Mouse (Mus musculus) megakaryocyte-erythroid progenitor cell, adult 5-6 weeks (primary cell): Measurements from ENCODE around the gene Cmah. TPM values are rescaled to one million over a fixed set of nuclear protein-coding genes. Genes with fewer than 3 reads are reported as not detected.

ENCODE experiments used
- ATAC-seq: replicated peaks from 2 replicates; pipeline ENCODE4 v1.8.0; 2016; ENCODE audit warnings: mild to moderate bottlenecking, inconsistent platforms; ENCODE audit not compliant: severe bottlenecking, poor library complexity, low FRiP score, low TSS enrichment
- total RNA-seq, 2 experiments: library from RNA; stranded (forward) in 1 of 2; stranded (reverse) in 1 of 2; fragments of 200-1000, 215-1000 nt in 1 of 2; fragments of >200 nt in 1 of 2; fragmentation: Nextera tagmentation in 1 of 2; gene quantifications; 2 replicates each; pipeline ENCODE4 v1.2.3; 2014 to 2017

Cmah gene
- total RNA-seq, 2 experiments from 2014 or later, result 3.0 to 3.3 TPM

DNA sequence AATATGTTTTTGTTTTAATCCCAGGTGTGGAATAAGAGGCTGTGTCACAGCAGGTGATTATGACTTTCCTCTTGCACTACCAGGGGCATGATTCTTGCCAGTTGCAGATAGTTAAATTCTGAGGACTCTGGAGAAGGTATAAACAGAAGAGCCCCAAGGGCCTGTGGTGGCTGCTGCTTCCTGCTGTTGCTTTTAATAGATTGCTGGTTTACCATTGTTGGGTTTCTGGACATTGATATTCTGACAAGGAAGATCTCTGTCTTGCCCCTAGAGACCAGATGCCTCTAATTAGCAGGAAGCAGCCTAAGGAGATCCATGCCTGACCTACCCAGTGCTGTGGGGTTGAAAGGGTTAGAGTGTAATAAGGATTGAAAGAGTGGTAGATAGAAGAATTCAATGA, 75.8 kb downstream of the Cmah start:
- ATAC-seq, result no peak

- ATAC-seq, result no peak
Observed at GRCm38 (mm10) chr13:24406847-24407246, 79.6 kb downstream of the Cmah start.

DNA sequence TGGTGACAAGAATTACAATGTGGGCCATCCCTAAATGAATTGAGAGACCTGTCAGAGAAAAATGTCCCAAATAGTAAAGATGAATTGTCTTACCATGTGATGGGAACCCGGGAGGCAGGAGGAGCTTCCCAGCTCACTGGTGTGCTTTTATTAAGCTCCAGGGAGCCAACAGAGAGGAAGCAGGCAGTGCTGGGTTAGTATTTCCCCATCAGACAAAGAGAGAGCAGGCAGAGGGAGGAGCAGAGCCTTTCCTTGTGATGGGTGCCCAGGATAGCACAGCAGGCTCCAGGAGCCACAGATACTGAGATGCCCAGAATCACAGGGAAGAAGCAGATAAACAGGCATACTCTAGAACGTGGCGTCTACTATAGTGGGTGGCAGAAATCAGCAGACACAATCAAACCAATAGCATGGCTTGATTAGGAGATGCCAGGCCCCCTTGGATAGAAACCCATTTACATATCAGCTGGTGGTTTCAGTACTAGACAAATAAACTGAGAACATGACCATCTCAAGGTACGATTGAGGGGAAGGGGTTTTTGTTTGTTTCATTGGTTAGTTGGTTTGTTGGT, 87.5 kb downstream of the Cmah start:
- ATAC-seq, result no peak

DNA sequence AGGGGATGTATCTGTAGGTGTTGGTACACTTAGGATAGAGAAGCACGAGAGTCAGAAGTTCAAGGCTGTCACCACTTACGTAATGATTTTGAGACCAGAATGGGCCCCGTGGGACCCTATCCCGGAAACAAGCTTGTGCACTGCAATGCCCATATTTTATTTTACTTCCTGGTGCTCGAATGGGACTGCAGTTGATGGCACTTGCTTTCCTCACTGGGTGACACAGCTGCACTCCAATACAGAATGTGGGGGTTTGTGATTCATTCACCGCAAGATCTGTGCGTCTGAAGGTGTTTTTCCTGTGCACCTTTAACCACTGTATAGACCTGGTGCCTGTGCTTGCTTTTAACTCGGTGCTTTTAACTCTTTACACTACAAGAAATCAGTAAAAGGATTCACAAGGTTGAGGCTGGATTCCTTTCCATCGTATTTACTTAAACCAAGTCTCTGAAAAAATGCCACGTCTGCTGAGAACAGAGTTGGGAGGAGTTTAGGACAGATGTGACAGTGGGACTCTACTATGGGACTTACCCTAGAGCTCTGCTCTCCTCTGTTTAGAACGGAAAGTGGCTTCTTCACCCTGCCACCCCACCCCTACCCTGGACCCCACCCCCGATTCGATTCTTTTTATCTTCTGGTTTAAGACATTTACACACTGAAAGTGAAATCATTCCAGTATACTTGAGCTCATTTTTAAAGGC, 88.5 kb downstream of the Cmah start:
- no peak for ATAC-seq

GRCm38 (mm10) chr13:24416409-24416808, 89.2 kb downstream of the Cmah start:
- ATAC-seq, result peak; percentile 31; the same call in 1 of the 2 replicates

- no peak for ATAC-seq
Observed at GRCm38 (mm10) chr13:24418024-24418423, 90.8 kb downstream of the Cmah start.

DNA sequence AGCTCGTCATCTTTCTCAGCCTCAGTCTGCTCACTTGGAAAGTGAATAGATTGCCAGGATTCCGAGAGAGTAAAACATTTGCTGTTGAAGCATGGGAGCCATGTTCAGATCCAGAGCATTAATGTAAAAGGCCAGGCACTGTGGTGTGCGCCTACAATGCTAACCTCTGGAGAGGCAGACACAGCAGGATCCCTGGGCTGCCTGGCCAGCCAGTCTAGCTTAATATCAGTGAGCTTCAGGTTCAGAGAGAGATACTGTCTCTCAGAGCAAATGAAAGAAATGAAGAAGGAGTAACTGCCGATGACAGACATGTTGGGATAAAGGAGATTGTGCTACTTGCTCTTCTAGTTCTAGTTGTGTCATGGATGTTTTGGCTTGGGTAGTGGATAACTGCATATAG, 91.6 kb downstream of the Cmah start:
- 0 out of 2 replicates have a peak, but pooled peaks have one; percentile 5 for ATAC-seq

GRCm38 (mm10) chr13:24419560-24420250, 92.5 kb downstream of the Cmah start:
- ATAC-seq, result peak; percentile 79

GRCm38 (mm10) chr13:24421987-24422386, 94.8 kb downstream of the Cmah start:
- peak; percentile 78 for ATAC-seq

- no peak for ATAC-seq
Observed at GRCm38 (mm10) chr13:24430215-24430614, 103.0 kb downstream of the Cmah start.

DNA sequence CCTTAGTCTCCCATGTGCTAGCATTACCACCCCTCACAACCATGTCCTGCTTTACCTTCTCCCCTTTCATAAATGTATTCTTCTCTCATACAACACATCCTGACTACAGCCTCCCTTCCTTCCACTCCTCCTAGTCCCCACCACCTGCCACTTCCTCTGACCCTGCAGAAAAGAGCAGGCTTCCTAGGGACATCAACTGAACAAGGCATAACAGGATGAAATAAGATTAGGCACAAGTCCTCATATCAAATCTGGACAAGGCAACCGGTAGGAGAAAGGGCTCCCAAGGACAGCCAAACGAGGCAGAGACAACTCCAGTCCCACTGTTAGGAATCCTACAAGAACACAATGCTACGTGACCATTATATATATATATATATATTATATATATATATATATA, 104.4 kb downstream of the Cmah start:
- ATAC-seq, result no peak

GRCm38 (mm10) chr13:24442272-24442671, 115.1 kb downstream of the Cmah start:
- no peak for ATAC-seq

- ATAC-seq, result 0 out of 2 replicates have a peak, but pooled peaks have one; percentile 34
Observed at GRCm38 (mm10) chr13:24443763-24444347, 116.7 kb downstream of the Cmah start.

DNA sequence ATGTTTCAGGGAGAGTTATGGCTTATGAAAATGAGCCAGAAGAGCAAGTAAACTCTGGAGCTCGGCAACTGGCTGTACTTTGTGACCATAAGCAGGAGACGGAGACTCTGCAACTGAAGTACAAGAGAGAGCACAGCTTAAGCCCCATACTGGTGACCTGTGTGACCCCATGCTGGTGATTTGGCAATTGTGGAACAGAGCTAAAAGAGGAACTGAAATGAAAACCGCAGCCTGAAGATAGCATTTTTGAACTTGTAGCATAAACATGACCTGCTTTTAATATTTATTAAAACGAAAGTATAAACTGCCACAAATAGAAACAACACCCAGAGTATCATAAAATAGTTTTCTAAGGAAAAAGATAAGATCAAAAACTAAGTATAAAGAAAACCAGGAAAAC, 117.5 kb downstream of the Cmah start:
- no peak for ATAC-seq

GRCm38 (mm10) chr13:24445166-24445565, 118.0 kb downstream of the Cmah start:
- ATAC-seq, result no peak

- no peak for ATAC-seq
Observed at GRCm38 (mm10) chr13:24446081-24446480, 118.9 kb downstream of the Cmah start.

DNA sequence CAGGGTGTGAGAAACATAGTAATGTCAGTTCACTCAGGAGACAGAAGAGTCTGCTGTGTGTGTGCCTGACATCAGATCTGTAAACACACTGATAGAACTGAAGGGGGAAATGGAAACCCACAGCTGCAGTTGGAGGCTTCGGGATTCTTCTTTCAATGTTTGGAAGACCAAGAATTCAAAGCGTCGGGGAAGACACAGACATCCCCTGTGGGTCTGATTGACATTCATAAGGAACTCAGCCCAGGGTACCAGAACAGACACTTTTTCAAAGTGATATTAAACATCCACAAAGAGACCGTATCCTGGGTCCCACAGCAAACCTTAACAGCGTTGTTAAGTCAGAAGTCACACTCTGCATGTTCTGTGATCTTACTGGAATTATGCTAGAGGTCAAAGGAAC, 119.8 kb downstream of the Cmah start:
- ATAC-seq, result no peak

- no peak for ATAC-seq
Observed at GRCm38 (mm10) chr13:24448578-24448977, 121.4 kb downstream of the Cmah start.

DNA sequence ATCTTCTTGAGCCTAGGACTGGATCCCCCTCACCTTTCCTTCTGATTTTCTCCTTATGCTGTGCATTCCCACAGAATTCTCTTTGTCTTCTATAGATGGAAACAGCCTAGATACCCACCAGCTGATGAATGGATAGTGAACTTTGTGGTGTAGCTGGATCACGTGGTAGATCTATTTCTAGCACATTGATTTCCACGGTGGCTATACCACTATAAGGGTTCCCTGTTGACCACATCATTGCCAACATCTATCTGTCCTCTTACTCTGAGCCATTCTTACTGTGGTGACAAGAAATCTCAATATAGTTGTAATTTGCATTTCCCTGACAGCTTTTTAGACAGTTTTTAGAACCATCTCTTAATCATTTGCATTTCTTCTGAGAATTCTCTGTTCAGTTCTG, 124.3 kb downstream of the Cmah start:
- ATAC-seq, result no peak

DNA sequence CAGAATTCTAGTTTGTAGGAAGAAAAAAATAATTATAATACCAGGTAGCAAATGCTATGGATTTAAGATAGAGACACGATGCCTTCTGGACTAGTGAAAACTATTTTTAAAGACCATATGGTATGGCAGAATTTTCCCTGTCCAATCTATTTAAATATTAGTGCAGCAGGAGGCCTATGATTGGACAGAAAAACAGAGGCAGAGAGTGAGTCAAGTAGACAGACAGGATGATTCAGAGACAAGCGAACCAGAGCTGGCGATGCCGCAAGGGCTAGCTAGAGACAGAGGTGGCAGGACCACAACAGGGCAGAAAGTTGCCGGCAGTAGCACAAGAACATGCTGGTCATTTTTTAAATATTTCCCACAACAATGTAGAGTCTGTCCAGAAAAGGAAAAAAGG, 126.5 kb downstream of the Cmah start:
- ATAC-seq, result no peak
